Mouse (Mus musculus) liver, adult 2 months (tissue): ENCODE measurements around the gene Cd99l2.

ENCODE experiments used
- CTCF ChIP-seq: fragments of 200-500 bp; IDR thresholded peaks from 2 replicates; pipeline ENCODE4 v1.5.1; 2011; ENCODE audit warnings: low read depth, low read length, control low read depth
- POLR2A ChIP-seq: fragments of 200-500 bp; IDR thresholded peaks from 2 replicates; pipeline ENCODE4 v1.6.1; 2011; ENCODE audit warnings: low read length, control low read depth; ENCODE audit not compliant: insufficient read depth; ENCODE audit errors: extremely low read depth

DNA sequence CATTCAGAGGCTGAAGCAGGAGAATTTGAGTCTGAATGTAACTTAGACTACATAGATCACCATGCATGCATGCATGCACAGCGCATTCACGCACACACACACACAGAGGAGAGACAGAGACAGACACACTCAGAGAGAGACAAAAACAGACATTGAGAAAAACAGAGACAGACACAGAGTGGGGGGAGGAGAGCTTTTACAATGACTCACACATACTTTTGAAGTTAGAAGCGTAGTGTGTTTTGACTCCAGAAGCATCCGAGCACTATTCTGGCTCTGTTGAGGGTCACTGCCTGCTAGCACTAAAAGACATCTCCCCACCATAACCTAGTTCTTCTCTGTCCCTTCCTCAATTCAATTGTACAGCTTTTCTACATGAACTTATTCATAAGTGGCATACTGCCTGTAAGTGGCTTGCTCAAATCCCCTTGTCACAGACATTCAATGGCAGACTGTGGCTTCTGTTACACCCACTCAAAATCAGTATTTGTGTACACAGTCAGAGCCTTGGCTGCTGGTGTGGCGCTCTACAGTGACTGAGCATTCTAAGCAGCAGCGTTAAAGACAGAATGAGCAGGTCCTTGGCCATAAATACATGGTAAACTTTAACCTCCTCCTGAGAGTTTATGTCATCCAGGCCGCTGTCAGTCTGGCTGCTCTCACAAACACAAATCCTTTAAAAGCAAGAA is 28.4 kb downstream of the Cd99l2 start:
- TF ChIP-seq CTCF (no peak), POLR2A (no peak)
